Mouse (Mus musculus): ENCODE results near the gene Rbbp5. TPM values are rescaled to one million over a fixed set of nuclear protein-coding genes. Genes with fewer than 3 reads are reported as not detected.
"Not testable (repeated sequence)": the region's sequence is repeated elsewhere in the genome, so short reads cannot be mapped to it uniquely, and the experiment has no call there.

The Rbbp5 gene
- total RNA-seq (2022) = 10 to 100 TPM; 17.6 to 21.6 (median 19.1) TPM

GRCm38 (mm10) chr1:132476928-132477691 lies at the start of gene Rbbp5:
Rbbp5 (plus strand) TSS chr1:132477365.
- DNase-seq (ENCODE audit: low spot score in 2 of 2) = peak; percentile 73 to 77

- no peak for DNase-seq (ENCODE audit: low spot score in 2 of 2)
Measured at GRCm38 (mm10) chr1:132430818-132431217, 46.3 kb upstream of the Rbbp5 start.

GRCm38 (mm10) chr1:132431716-132432115 lies 45.4 kb upstream of the Rbbp5 start:
- peak; percentile 18 to 60 for DNase-seq (ENCODE audit: low spot score in 2 of 2)

- DNase-seq (ENCODE audit: low spot score in 2 of 2) = peak; percentile 27 to 38
Measured at GRCm38 (mm10) chr1:132433349-132433748, 43.8 kb upstream of the Rbbp5 start.

- no peak for DNase-seq (ENCODE audit: low spot score in 2 of 2)
Measured at GRCm38 (mm10) chr1:132434032-132434431, 43.1 kb upstream of the Rbbp5 start.

- peak; percentile 11 to 35 for DNase-seq (ENCODE audit: low spot score in 2 of 2)
Measured at GRCm38 (mm10) chr1:132436320-132436958, 40.7 kb upstream of the Rbbp5 start.

GRCm38 (mm10) chr1:132436960-132437359 lies 40.2 kb upstream of the Rbbp5 start:
- no peak for DNase-seq (ENCODE audit: low spot score in 2 of 2)

- no peak for DNase-seq (ENCODE audit: low spot score in 2 of 2)
Measured at GRCm38 (mm10) chr1:132437389-132437788, 39.8 kb upstream of the Rbbp5 start.

- DNase-seq (ENCODE audit: low spot score in 2 of 2) = no peak
Measured at GRCm38 (mm10) chr1:132440896-132441435, 36.2 kb upstream of the Rbbp5 start.

- DNase-seq (ENCODE audit: low spot score in 2 of 2) = no peak
Measured at GRCm38 (mm10) chr1:132449742-132450141, 27.4 kb upstream of the Rbbp5 start.

- DNase-seq (ENCODE audit: low spot score in 2 of 2) = no peak
Measured at GRCm38 (mm10) chr1:132464651-132465050, 12.5 kb upstream of the Rbbp5 start.

GRCm38 (mm10) chr1:132468926-132469325 lies 8.2 kb upstream of the Rbbp5 start:
- no peak for DNase-seq (ENCODE audit: low spot score in 2 of 2)

- DNase-seq (ENCODE audit: low spot score in 2 of 2) = no peak
Measured at GRCm38 (mm10) chr1:132469519-132469918, 7.6 kb upstream of the Rbbp5 start.

- DNase-seq (ENCODE audit: low spot score in 2 of 2) = not testable (repeated sequence)
Measured at GRCm38 (mm10) chr1:132470031-132470430, 7.1 kb upstream of the Rbbp5 start.

- DNase-seq (ENCODE audit: low spot score in 2 of 2) = no peak
Measured at GRCm38 (mm10) chr1:132471032-132471431, 6.1 kb upstream of the Rbbp5 start.

- no peak for DNase-seq (ENCODE audit: low spot score in 2 of 2)
Measured at GRCm38 (mm10) chr1:132471499-132471898, 5.7 kb upstream of the Rbbp5 start.

GRCm38 (mm10) chr1:132472537-132472936 lies 4.6 kb upstream of the Rbbp5 start:
- no peak for DNase-seq (ENCODE audit: low spot score in 2 of 2)

- DNase-seq (ENCODE audit: low spot score in 2 of 2) = no peak
Measured at GRCm38 (mm10) chr1:132474496-132474895, 2.7 kb upstream of the Rbbp5 start.

GRCm38 (mm10) chr1:132476575-132476927 lies 614 bp upstream of the Rbbp5 start:
- no peak for DNase-seq (ENCODE audit: low spot score in 2 of 2)

GRCm38 (mm10) chr1:132479438-132479837 lies 2.3 kb downstream of the Rbbp5 start:
- DNase-seq (ENCODE audit: low spot score in 2 of 2) = no peak

GRCm38 (mm10) chr1:132481619-132482018 lies 4.5 kb downstream of the Rbbp5 start:
- DNase-seq (ENCODE audit: low spot score in 2 of 2) = no peak

- DNase-seq (ENCODE audit: low spot score in 2 of 2) = no peak
Measured at GRCm38 (mm10) chr1:132483234-132483633, 6.1 kb downstream of the Rbbp5 start.

GRCm38 (mm10) chr1:132483759-132484158 lies 6.6 kb downstream of the Rbbp5 start:
- DNase-seq (ENCODE audit: low spot score in 2 of 2) = no peak
